Mouse (Mus musculus) spleen, adult 12 weeks (tissue): ENCODE measurements around the gene Rufy2.

ENCODE experiments used
- DNase-seq: peaks from one replicate; pipeline ENCODE4 v3.0.0; 2022; ENCODE audit warnings: low spot score

Rufy2 gene

DNA sequence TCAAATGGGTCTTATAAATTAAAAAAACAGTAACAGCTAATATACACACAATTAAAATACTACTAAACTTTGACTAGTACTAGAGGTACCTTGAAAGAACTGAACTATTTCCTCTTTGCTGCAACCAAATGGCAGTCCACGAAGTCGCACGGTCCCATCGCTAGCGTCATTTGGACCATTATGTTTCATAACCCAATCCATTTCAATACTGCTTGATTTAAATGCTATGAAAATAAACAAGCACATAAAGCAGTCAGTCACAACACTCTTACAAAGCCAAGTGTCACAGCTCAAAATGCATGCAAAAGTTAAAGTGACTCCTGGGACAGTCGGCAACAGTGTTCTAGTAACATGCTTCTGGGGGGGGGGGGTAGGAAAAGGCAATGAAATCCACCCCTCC is 39.3 kb downstream of the Rufy2 start:
- DNase-seq = no peak

DNA sequence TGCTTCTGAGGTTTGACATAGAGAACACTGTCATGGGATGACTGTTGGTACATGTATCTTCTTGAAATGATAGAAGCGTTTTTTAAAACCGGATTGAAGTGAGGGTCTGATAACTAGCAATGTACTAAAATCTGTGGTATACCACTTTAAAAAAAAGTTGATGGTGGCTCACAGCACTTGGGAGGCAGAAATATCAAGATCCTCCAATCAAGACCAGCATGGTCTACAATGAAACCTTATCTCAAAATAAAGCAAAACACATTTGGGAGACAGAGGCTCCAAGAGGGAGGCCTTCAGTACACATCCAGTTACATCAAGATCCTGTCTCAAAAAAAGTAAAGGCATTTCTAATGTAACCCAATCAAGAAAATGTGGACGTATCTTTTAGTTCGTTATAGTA is 41.7 kb downstream of the Rufy2 start:
- DNase-seq = no peak

DNA sequence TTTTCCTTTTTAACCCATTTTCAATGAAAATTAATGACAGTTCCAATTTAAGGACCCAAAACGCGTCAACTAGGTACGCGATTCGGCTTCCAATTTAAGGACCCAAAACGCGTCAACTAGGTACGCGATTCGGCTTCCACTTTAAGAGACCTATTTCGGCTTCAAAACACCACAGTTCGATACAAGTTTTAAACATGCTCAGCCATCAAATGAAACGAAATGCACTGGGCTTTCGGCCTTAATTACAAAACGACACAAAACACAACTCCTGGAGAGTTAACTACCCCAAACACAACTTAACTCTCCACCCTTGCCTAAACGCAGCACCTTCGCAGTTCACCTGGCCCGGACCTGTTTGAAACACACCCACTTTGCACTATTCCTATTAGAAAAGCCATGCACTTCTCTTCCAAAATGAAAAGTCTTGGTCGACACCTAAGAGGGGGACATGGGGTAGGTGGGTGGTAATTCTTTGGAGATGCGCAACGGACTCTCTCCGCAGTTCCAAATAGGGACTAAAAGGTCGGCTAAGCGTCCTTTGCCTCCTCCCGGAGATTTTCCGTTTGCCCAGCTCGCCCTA is 42.6 kb downstream of the Rufy2 start:
- DNase-seq = peak; percentile 11

DNA sequence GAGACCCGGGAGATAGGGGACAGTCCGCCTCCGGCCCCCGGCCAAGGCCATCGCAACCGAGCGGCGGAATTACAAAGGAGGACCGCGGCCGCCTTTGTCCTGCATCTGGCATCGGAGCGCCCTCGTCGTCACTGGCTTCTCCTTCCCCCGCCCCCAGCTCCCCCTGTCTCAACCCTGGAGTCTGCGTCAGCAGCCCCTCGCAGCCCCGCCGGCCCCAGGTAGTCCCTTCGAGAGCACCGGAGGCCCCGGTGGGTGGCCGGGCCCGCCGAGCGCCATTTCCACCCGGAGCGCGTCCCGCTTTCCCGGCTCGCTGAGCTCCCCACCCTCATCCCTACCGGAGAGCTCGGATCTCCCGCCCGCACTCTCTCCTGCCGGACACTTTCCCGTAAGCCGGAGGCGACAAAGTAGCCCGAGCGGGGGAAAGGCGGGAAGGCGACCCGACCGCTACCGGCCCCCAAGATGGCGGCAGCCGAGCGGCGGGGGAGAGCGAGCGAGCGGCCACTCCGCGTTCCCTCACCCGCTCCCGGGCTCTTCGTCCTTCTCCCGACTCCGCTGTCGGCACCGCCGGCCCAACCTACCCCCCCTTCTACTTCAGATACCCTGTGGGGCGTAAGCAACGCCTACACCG is 43.2 kb downstream of the Rufy2 start:
- no peak for DNase-seq

DNA sequence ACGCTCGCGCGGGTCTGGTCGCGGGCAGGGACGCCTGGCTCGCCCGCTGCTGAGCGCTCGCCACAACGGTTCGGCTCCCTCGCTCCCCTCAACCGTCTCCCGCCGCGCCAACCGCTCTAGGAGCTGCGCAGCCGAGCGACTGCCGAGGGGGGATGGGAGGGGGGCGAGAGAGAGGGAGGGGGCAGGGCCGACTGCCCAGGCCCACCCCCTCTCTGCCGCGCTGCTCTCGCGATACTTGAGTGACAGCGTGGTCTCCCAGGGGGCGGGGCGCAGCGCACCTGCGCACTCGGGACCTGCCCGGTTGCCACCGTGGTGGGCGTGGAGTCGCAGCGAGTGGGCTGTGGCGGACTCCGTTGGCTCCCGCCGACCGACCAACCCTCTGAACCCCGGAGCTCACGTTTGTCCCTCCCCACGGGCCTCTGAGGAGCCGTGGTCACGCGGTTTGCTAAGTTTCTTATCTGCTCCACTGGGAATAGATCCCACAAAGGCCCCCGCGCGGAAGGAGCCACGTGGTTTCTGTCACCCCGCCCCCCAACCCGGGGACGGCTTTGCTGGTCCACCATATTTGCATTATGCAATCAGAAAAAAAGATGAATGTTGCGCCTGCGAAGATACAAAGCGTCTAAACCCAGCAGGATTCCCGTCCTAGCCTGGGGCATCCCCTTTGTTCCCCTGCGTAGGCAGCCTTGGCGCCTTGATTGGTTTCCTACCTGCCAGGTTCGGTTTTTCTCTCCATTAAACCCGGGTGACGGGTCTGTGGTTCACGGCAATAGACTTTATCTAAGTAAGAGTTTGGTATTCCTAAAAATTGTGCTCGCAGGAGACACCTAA is 43.9 kb downstream of the Rufy2 start, which contains the start of the genes Hnrnph3 and Pbld2:
Hnrnph3 (minus strand) TSS at position 469 of the 831 bp plus-strand sequence.
Pbld2 (plus strand) TSS at position 567 of the 831 bp plus-strand sequence.
- peak; percentile 98 for DNase-seq

DNA sequence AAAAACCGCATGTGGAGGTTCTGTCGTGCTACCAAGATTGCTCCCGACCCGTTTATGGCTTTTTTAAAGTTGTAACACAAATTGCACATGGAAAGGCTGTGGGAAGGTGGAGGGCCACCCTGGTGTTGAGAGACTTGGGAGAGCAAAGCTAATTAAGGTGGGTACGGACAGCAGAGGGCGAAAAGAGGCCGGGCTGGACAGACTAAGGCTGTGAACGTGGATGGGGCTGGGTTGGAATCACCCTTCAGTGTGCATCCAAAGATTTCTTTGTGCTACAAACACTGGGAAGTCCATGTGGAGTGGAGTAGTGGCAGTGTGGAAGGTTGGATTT is 44.5 kb downstream of the Rufy2 start:
- no peak for DNase-seq

DNA sequence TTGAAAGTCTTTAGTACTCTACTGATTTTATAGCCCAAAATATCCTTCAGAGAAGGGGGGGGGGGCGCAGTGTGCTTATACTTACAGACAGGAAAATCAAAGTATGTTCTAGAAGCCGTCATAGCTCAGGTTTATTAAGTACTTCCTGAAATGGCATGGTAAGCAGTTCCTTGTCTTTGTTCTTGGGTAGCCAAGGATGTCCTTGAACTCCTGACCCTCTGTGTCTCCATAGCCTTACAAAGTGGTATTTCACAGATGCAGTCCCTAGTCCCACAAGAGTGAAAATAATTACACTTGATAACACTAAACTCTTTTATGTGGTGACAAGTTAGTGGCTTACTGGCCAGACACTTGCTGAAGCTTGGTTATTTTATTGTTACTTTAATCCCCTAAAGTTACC is 45.0 kb downstream of the Rufy2 start:
- no peak for DNase-seq

DNA sequence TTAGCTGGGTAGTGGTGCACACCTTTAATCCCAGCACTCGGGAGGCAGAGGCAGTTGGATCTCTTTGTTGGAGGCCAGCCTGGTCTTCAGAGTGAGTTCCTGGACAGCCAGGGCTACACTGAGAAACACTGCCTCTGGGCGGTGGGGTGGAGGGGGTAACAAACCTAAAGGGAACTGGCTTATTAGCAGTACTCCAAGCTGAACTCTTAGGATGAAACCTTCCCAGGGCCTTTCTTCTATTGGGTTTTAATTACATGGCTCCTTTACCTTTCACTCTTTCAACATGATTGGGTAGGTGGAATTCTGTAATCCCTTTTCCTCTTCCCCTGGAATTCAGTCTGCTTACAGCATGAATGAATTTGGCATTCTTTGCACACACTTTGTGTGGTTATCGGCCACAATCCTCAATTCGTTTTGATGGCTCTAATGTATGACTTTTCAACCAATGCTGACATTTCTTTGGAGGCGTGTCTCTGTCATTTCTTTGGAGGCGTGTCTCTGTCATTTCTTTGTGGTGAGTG is 45.5 kb downstream of the Rufy2 start:
- no peak for DNase-seq

DNA sequence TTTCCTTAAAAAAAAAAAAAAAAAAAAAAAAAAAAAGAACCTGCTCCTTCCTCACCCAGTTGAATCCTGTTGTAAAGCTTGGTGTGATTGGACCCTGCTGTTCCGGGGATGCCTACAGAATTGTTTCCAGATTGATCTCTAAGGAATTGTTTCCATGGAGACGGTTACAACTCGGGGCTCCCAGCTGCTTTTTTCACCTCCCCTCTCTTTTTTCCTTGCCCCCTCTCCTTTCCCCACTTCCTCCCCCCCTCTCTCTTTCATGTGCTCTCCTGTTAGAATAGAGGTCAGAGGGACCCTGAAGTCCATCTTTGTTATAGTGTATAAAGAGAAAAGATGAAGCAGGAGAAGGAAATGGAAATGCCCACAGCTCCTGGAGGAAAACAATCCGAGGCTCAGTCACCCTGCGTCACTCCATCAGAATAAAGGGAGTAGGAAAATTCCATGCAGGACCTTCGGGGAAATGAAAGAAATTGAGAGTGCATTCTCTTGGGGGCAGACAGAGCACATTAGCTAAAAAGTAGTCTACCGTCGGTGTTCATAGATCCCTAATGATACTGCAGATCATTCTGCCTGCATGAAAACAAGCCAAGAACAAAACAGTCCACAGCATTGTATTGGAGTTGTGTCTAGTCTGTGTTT is 46.3 kb downstream of the Rufy2 start:
- DNase-seq = no peak

DNA sequence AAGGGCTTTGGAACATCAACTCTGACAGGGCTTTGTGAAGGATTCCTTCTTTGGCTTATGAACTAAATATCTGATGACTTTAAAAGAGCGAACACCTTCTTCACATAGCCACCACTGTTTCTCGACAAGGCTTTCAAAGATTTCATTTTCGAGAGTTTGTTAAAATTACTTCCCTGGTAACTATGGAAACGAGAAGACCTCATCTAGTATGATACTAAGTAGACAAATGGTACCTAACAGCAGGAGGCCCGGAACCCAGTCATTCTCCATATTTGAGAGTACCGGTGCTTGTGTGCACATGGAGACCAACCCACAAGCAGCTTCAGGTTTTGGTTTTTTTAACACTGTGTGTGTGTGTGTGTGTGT is 46.8 kb downstream of the Rufy2 start:
- no peak for DNase-seq

DNA sequence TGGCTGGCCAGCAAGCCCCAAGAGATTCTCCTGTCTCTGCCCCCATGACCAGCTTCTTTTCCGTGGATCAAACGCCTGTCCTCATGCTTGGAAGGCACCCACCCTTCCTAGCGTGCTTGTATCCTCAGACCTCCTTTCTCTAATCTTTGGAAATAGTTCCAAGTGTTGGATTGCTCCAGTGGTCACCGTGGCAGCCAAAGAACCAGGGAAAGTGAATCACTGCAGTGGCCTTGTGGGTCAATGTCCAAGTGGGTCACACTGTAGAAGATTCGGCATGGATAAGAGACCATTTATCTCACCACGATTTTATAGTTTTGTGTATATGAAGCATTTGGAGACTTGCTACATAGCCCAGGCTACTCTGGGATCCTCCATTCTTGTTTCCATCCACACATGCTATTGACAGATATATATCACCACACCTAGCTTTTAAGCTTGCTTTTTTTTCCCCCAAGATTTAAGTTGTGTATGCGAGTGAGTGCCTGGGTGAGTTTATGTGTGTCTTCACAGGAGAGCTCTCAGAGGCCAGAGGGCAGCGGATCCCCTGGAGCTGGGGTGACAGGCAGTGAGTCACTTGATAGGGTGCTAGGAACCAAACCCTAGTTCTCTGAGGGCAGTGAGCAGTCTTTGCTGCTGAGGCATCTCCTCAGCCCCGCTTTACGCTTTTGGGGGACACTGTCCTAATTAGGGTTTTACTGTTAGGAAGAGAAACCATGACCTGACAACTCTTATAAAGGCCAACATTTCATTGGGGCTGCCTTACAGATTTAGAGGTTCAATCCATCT is 47.5 kb downstream of the Rufy2 start:
- DNase-seq = no peak

DNA sequence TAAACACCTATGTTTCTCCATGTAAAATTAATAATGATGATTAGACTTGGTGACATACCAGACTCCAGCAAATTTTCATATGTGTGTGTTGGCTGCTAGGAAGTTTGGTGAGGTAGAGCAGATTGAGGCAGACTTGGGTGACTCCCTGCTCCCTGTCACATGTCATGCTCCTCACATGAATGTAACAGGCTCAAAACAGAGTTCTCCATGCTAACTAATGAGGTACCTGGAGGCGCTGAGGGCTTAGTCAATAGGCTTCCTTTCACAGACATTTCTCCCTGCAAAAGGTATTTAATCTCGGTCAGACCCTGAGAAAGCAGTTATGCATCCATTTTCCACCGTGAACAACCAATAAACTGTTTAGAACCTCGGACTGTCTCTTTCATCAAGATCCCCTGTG is 48.4 kb downstream of the Rufy2 start:
- no peak for DNase-seq

DNA sequence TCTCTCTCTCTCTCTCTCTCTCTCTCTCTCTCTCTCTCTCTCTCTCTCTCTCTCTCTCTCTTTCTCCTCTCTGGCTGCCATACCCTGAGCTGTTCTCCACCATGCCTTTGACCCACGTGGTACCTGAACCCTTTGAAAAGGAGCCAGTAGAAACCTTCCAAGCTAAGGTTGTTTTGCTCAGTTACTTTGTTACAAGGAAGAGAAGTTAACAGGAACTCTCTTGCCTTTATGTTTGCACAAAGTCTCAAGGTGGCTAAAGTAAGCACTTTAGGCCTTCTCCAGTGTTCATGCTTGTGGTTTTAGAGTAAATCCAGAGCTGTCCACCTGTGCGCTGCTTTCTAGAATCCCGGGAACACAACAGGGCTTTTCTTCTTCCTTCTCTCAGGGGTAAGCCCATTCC is 52.2 kb downstream of the Rufy2 start:
- DNase-seq = no peak

DNA sequence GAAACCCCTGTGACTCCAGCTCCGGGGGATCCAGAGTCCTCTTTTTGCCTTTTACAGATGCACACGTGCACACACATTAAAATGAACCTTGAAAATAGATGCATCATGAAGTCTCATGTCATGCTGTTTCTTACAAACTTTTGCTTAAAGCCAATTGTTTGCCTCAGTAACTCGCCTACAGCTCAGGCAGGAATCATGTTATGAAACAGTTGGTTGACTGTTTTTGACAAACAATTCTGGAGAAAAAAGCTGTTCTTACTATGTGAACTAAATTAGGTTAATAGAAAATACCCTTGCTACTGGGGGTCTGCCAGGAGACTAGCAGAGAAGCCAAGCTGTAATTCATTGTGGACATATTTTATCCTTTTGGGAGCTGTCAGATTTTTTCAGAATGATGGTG is 52.9 kb downstream of the Rufy2 start:
- DNase-seq = no peak

DNA sequence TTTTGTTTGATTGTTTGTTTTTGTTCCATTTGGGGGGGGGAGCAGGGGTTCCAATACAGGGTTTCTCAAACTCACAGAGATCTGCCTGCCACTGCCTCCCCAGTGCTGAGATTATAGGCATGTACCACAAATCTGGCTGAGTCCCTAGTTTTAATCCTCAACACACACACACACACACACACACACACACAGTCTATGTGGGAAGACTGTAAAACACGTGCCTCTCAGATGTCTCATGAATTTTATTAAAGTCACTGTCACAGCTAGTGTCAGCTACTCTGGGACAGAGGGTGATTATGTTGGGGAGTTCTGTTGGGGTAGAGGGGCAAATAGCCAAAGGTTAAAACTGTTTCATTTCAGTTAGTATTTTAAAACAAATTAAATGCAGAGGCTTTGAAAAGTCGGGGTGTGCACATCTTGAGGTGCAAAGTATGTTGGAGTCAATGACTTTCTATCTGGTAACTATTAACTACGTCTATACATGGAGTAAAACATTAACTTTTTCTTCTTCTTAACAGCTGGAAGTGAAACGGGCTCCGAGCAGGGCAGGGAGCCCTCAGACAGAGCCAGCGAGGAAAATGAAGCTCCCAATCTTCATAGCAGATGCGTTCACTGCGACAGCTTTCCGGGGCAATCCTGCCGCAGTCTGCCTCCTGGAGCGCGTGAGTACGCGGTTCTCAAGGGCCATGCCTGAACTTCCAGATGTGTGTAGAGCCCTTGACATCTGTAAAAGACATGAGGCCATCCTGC is 58.7 kb downstream of the Rufy2 start:
- DNase-seq = no peak

DNA sequence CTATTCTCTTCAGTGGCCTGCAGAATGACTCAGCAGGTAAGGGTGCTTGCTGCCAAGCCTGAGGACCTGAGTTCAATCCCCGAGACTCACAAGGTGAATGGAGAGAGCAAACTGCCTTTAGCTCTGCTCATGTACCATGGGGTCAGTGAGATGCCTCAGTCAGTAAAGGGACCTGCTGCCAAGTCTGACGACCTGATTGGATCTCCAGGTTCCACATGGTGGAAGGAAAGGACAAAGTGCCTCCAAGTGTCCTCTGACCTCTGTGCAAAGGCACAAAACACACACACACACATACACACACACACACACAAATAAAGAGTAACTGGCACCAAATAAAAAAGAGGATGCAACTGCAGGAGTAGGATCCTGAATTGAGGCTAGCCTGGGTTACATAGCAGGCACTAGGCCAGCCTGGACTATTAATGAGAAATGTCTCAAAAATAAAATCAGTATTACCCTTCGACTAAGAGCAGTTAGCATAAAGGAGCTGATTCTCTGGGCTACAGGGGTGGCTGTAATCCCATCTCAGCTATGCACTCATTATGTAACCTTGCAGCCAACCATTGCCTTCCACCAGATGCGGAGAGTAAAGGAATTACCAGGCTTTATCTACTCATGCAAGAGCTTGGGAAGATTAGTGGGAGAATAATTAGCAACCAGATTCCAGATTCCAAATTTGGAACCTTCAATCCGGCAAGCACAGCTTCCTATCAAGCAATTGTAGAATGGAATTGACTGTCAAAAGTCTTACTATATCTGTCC is 60.0 kb downstream of the Rufy2 start:
- no peak for DNase-seq

DNA sequence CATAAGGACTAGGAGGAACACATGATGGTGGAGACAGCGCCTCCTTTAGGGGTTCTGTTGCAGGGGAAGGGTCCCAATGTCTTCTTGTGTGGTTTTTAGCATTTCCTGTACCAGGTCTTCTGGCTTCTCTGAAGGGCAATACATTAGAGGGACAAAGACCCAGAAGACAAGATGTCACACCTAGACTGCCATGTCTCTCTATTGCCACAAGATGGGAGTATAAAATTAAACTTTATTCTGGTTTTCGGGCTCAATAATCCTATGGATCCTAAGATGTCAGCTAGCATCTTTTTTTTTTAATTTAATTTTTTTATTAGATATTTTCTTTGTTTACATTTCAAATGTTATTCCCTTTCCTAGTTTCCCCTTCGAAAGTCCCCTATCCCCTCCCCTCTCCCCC is 63.1 kb downstream of the Rufy2 start:
- DNase-seq = no peak

DNA sequence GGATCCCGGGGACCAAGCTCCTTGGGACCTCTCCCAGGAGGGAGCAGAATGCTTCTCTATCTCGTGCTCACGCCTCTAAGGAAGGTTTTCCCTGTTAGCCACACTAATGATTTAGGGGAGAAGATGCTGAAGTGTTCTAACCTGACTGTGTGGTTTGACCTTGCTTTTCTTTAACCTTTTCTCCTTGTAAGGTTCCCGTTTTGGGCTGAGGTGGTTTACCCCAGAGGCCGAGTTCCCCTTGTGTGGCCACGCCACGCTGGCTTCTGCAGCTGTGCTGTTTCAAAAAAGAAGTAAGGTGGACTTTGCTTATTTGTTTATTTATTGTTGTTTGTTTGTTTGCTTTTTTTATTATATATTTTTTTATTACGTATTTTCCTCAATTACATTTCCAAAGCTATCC is 67.7 kb downstream of the Rufy2 start:
- DNase-seq = no peak

DNA sequence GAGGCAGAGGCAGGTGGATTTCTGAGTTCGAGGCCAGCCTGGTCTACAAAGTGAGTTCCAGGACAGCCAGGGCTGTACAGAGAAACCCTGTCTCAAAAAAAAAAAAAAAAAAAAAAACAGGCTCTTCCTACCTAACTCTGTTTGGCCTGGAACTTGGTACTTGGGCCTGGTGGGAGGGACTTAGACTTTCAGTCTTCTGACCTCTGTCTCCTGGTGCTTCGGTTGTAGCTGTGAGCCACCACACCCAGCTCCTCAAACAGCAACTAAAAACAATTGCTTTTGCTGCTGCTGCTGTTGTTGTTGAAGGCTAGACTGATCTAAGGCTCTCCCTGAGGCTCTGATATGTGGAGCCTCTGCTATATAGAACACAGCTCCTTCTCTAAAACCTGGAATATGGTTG is 69.1 kb downstream of the Rufy2 start:
- no peak for DNase-seq

DNA sequence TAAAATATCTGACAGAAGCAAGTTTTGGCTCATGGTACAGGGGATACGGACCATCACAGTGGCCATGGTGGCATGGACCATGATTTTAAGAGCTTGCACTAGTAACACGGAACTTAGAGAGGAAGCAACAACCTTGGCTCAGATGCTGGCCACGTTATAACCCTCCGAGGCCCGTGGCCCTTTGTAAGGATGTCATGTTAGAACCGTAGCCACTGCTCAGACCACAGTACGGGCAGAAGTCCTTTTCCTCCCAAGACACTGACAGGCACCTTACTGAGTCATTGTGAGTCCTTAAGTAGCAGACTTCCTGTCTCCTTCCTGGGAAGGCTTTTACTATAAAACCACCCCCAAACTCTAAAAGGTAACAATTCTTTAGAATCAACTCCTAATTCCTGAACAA is 71.2 kb downstream of the Rufy2 start:
- no peak for DNase-seq

DNA sequence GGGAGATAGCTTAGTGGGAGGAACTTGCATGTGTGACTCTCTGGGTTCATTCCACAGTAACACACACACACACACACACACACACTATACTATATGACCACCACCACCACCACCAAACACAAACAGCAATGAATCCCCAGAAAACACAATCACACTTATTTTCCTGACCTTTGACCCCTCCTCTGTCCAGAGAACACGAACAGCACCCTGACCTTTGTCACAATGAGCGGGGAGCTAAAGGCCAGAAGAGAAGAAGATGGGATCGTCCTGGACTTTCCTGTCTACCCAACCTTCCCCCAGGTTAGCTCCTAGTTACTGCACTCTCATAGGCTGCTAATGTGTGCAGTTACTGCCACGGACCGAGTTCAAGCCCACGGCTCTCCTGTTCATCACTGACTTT is 72.0 kb downstream of the Rufy2 start:
- no peak for DNase-seq
